Mouse (Mus musculus): ENCODE measurements around the gene Spata18. TPM values are rescaled to one million over a fixed set of nuclear protein-coding genes. Genes with fewer than 3 reads are reported as not detected.

Spata18 gene
- polyA plus RNA-seq, 1 experiment from 2014 or later, result 0.36 TPM

GRCm38 (mm10) chr5:73712852-73713251, 61.7 kb downstream of the Spata18 start:
- no peaks in the 10 kb centered on the region for H3K27me3 ChIP-seq (ENCODE audit: control insufficient read depth, insufficient read depth, low read length)
- H3K4me1 ChIP-seq (replicated peaks; ENCODE audit: control insufficient read depth, insufficient read depth, low read length), result no peaks in the 10 kb centered on the region
- WGBS, result 75% methylated on average over 7 of the region's 7 CpGs
- H3K36me3 ChIP-seq (ENCODE audit: control insufficient read depth, insufficient read depth, low read length), result no peaks in the 10 kb centered on the region
- DNase-seq (ENCODE audit: low spot score), result no peak
- no peak overlapping the region for H3K27ac ChIP-seq (ENCODE audit: low read depth, low read length)
- H3K9me3 ChIP-seq (ENCODE audit: control insufficient read depth, low read length), result no peaks in the 10 kb centered on the region
- no peak for ATAC-seq (replicated peaks; ENCODE audit: low FRiP score)
- no peak overlapping the region for H3K9ac ChIP-seq (ENCODE audit: low read length)
- H3K4me3 ChIP-seq (ENCODE audit: low read depth, low read length), result no peak overlapping the region
- H3K4me2 ChIP-seq (ENCODE audit: low read depth, low read length, severe bottlenecking), result no peak overlapping the region

- no peak overlapping the region for H3K9ac ChIP-seq (ENCODE audit: low read length)
- H3K9me3 ChIP-seq (ENCODE audit: control insufficient read depth, low read length), result no peaks in the 10 kb centered on the region
Measured at GRCm38 (mm10) chr5:73716941-73717340, 65.8 kb downstream of the Spata18 start.

GRCm38 (mm10) chr5:73721682-73722282, 70.6 kb downstream of the Spata18 start:
- H3K36me3 ChIP-seq (ENCODE audit: control insufficient read depth, insufficient read depth, low read length), result no peaks in the 10 kb centered on the region
- no peaks in the 10 kb centered on the region for H3K9me3 ChIP-seq (ENCODE audit: control insufficient read depth, low read length)
- H3K4me3 ChIP-seq (ENCODE audit: low read depth, low read length), result no peak overlapping the region
- DNase-seq (ENCODE audit: low spot score), result no peak
- ATAC-seq (replicated peaks; ENCODE audit: low FRiP score), result no peak
- no peak overlapping the region for H3K9ac ChIP-seq (ENCODE audit: low read length)
- no peak overlapping the region for H3K27ac ChIP-seq (ENCODE audit: low read depth, low read length)
- H3K4me1 ChIP-seq (replicated peaks; ENCODE audit: control insufficient read depth, insufficient read depth, low read length), result no peaks in the 10 kb centered on the region
- no peaks in the 10 kb centered on the region for H3K27me3 ChIP-seq (ENCODE audit: control insufficient read depth, insufficient read depth, low read length)
- no peak overlapping the region for H3K4me2 ChIP-seq (ENCODE audit: low read depth, low read length, severe bottlenecking)
- 94% methylated on average over 21 of the region's 21 CpGs for WGBS

More at GRCm38 (mm10) chr5:73716941-73717340, 65.8 kb downstream of the Spata18 start:
- Histone ChIP-seq H3K36me3 (ENCODE audit: control insufficient read depth, insufficient read depth, low read length) (no peaks in the 10 kb centered on the region), H3K4me3 (ENCODE audit: low read depth, low read length) (no peak overlapping the region), H3K27ac (ENCODE audit: low read depth, low read length) (no peak overlapping the region), H3K27me3 (ENCODE audit: control insufficient read depth, insufficient read depth, low read length) (no peaks in the 10 kb centered on the region), H3K4me2 (ENCODE audit: low read depth, low read length, severe bottlenecking) (no peak overlapping the region), H3K4me1 (replicated peaks; ENCODE audit: control insufficient read depth, insufficient read depth, low read length) (no peaks in the 10 kb centered on the region)
- DNase-seq (ENCODE audit: low spot score), result no peak
- WGBS, result 84% methylated on average over 2 of the region's 2 CpGs
- no peak for ATAC-seq (replicated peaks; ENCODE audit: low FRiP score)

GRCm38 (mm10) chr5:73725981-73726380, 74.8 kb downstream of the Spata18 start:
- Histone ChIP-seq H3K9me3 (ENCODE audit: control insufficient read depth, low read length) (no peaks in the 10 kb centered on the region), H3K9ac (ENCODE audit: low read length) (no peak overlapping the region), H3K27ac (ENCODE audit: low read depth, low read length) (no peak overlapping the region), H3K4me1 (replicated peaks; ENCODE audit: control insufficient read depth, insufficient read depth, low read length) (no peaks in the 10 kb centered on the region), H3K4me3 (ENCODE audit: low read depth, low read length) (no peak overlapping the region), H3K4me2 (ENCODE audit: low read depth, low read length, severe bottlenecking) (no peak overlapping the region), H3K27me3 (ENCODE audit: control insufficient read depth, insufficient read depth, low read length) (no peaks in the 10 kb centered on the region), H3K36me3 (ENCODE audit: control insufficient read depth, insufficient read depth, low read length) (no peaks in the 10 kb centered on the region)
- ATAC-seq (replicated peaks; ENCODE audit: low FRiP score), result no peak
- DNase-seq (ENCODE audit: low spot score), result no peak
- 93% methylated on average over 4 of the region's 4 CpGs for whole genome bisulfite sequencing

- no peak overlapping the region for H3K9ac ChIP-seq (ENCODE audit: low read length)
- H3K4me3 ChIP-seq (ENCODE audit: low read depth, low read length), result no peak overlapping the region
- H3K36me3 ChIP-seq (ENCODE audit: control insufficient read depth, insufficient read depth, low read length), result no peaks in the 10 kb centered on the region
- no peaks in the 10 kb centered on the region for H3K4me1 ChIP-seq (replicated peaks; ENCODE audit: control insufficient read depth, insufficient read depth, low read length)
- no peak for DNase-seq (ENCODE audit: low spot score)
- no peak overlapping the region for H3K27ac ChIP-seq (ENCODE audit: low read depth, low read length)
- no peak overlapping the region for H3K4me2 ChIP-seq (ENCODE audit: low read depth, low read length, severe bottlenecking)
- no peak for ATAC-seq (replicated peaks; ENCODE audit: low FRiP score)
- no peaks in the 10 kb centered on the region for H3K27me3 ChIP-seq (ENCODE audit: control insufficient read depth, insufficient read depth, low read length)
- 85% methylated on average over 7 of the region's 7 CpGs for WGBS
- no peaks in the 10 kb centered on the region for H3K9me3 ChIP-seq (ENCODE audit: control insufficient read depth, low read length)
Measured at GRCm38 (mm10) chr5:73728651-73729050, 77.5 kb downstream of the Spata18 start.

Other genes starting within 250 kb of the Spata18 start
- not detected in 2 replicates for gene Cwh43, start 245.3 kb upstream of the Spata18 start, polyA plus RNA-seq (2014; fragmentation: Nextera tagmentation; extraction: Ambion mirVana)
- 56.6 and 65.0 TPM in 2 replicates for gene Dcun1d4, start 170.4 kb upstream of the Spata18 start, polyA plus RNA-seq (2014; fragmentation: Nextera tagmentation; extraction: Ambion mirVana)
- not detected in 2 replicates for gene Lrrc66, start 18.9 kb upstream of the Spata18 start, polyA plus RNA-seq (2014; fragmentation: Nextera tagmentation; extraction: Ambion mirVana)
- 19.9 and 20.5 TPM in 2 replicates for gene Sgcb, start 3.6 kb upstream of the Spata18 start, polyA plus RNA-seq (2014; fragmentation: Nextera tagmentation; extraction: Ambion mirVana)

Measured in forebrain, embryonic 11.5 days (tissue).